Mouse (Mus musculus) lung, embryonic 14.5 days (tissue): Measurements from ENCODE around the gene Clcc1. TPM values are rescaled to one million over a fixed set of nuclear protein-coding genes. Genes with fewer than 3 reads are reported as not detected.

Experiments
- ATAC-seq: fragments of 200-750 bp; cut with Nextera tagmentation; 2 replicates; pipeline ENCODE4 v1.8.0; 2017; ENCODE audit warnings: mild to moderate bottlenecking, moderate TSS enrichment, moderate library complexity; ENCODE audit not compliant: insufficient read depth
- DNase-seq: peaks from one replicate; pipeline ENCODE4 v3.0.0-alpha.2; 2015
- H3K27ac ChIP-seq: fragments of 300-500 bp; sonication (generic); 2 replicates; pipeline ENCODE4 v1.5.1; 2014; ENCODE audit warnings: low read depth, mild to moderate bottlenecking, moderate library complexity
- H3K27me3 ChIP-seq: fragments of 300-500 bp; sonication (generic); 2 replicates; pipeline ENCODE4 v1.6.1; 2014; ENCODE audit warnings: low read length, control low read depth; ENCODE audit not compliant: insufficient read depth
- H3K36me3 ChIP-seq: fragments of 300-500 bp; sonication (generic); 2 replicates; pipeline ENCODE4 v1.6.1; 2014; ENCODE audit warnings: control low read depth; ENCODE audit not compliant: insufficient read depth
- H3K4me1 ChIP-seq: fragments of 300-500 bp; sonication (generic); 2 replicates; pipeline ENCODE4 v1.6.1; 2014; ENCODE audit warnings: antibody characterized with exemption, control low read depth; ENCODE audit not compliant: insufficient read depth
- H3K4me2 ChIP-seq: fragments of 300-500 bp; sonication (generic); 2 replicates; pipeline ENCODE4 v1.6.1; 2014; ENCODE audit warnings: mild to moderate bottlenecking
- H3K4me3 ChIP-seq: fragments of 300-500 bp; sonication (generic); 2 replicates; pipeline ENCODE4 v1.5.1; 2014; ENCODE audit warnings: low read depth, low read length
- H3K9ac ChIP-seq: fragments of 300-500 bp; sonication (generic); 2 replicates; pipeline ENCODE4 v1.6.1; 2014
- H3K9me3 ChIP-seq: fragments of 300-500 bp; sonication (generic); 2 replicates; pipeline ENCODE4 v1.6.1; 2016; ENCODE audit warnings: low read depth, low read length, control low read depth
- CTCF ChIP-seq: IDR thresholded peaks from 2 replicates; pipeline ENCODE4 v1.5.1; 2016; ENCODE audit warnings: antibody characterized with exemption, low read depth
- WGBS: fragments of 180-500 bp; shearing (Covaris S2); extraction: QIAGEN DNeasy Blood & Tissue Kit; methylation state at CpG from one replicate; pipeline ENCODE4 v1.1.7; 2014; 5-methylcytosine and 5-hydroxymethylcytosine counted together
- polyA plus RNA-seq: library from polyadenylated mRNA; unstranded; fragments of >200 nt; fragmentation: Nextera tagmentation; extraction: Ambion mirVana; gene quantifications from 2 replicates; pipeline ENCODE4 v1.2.1, GENCODE M21; 2014

The Clcc1 gene
- polyA plus RNA-seq, 1 experiment from 2014 or later, result 85.9 TPM

DNA sequence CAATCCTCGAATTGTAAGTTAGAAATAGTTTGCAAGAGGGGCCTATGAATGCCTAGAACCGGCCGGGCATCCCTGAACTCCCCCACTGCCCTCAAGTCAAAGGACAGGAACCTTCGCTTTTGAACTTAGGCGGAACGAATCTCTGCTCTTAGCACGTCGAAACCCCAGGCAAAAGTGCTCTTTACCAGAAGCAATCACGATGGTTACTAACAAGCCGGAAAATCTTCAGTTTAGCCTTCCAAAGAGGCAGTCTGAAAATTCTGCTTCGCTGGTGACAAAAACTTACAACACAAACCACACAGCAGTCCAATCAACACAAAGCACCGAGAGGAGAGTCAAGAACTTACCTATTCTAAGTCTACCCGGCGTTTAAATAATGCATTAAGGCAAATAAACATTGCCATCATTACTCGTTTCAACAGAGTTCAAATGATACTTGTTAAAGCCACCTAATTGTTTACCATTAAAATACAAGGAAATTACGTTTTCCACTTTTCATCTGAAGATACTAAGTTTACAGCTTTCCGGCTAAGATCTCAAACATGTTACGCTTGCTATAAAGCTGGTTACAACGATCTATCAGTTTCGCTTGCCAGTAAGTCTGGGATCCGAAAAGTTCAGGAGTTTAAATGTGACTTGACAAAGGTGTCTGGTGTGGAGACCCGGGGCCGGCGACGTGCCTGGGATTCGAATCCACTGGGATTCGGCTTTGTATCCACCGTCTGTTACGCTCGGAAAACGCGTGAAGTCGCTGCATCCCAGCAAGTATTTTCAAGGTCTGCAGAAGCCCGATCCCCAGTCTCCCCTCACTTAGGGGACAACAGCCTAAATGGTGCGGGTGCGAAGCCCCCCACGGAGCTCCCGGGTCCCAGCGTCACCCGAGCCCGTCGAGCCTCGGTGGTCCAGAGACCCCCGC lies 67.6 kb downstream of the Clcc1 start:
- peak overlapping the region; percentile 77 for H3K4me2 ChIP-seq
- under 1% methylated on average over 44 of the region's 44 CpGs for WGBS
- peak; percentile 83 for DNase-seq
- peak overlapping the region; percentile 88 for H3K27ac ChIP-seq
- H3K9me3 ChIP-seq, result no peaks in the 10 kb centered on the region
- H3K9ac ChIP-seq, result peak overlapping the region; percentile 85
- H3K27me3 ChIP-seq, result no peaks in the 10 kb centered on the region
- H3K36me3 ChIP-seq, result no peaks in the 10 kb centered on the region
- TF ChIP-seq CTCF, result peak; percentile 30
- H3K4me1 ChIP-seq, result peaks cover 10% of the 10 kb centered on the region; the same call in 1 of the 2 replicates
- H3K4me3 ChIP-seq, result peak overlapping the region; percentile 75
- no peak; the same call in 1 of the 2 replicates for ATAC-seq

DNA sequence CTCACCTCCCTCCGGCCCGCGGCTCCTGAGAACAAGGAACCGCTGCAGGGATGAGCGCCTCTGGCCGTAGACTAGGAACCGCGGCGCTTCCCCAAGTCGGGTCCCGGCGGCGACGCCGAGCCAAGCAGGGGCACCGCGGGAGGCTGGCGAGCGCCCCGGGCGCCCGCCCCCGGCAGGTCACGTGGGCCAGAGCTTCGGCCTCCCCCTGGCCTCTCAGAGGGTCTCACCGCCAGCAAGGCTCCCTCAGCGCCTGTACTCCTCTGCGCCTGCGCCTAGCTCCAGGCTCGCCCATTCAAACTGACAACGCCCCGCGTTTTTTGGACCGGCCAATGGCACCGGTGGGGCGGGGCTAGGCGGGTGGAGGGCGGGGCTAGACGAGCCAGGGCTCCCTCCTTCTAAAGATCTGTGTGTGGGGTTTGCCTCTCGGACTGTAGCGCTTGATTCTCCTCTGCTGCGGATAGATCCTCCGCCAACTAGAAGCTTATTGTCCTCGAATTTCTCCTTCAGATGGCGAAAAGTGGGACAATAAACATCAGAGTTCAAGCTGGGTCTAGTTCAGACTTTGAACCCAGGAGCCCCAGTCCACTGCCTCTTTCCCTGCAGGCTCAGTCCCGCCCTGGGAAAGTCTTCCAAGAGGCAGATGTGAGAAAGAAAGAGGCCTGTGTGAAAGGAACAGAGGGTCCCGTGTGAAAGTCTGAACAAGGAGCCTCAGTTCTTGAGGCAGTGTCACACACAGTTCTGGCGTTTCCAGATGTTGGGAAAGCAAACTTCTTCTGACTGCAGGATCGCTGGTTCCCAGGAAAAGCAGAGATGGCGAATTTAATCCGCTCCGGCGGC lies 68.5 kb downstream of the Clcc1 start, which contains the start of gene Gpsm2:
TSS of gene Gpsm2 (minus strand) at position 274 of the 837 bp plus-strand sequence.
- WGBS, result 3% methylated on average over 53 of the region's 53 CpGs
- Histone ChIP-seq H3K36me3 (no peaks in the 10 kb centered on the region), H3K4me2 (peak within 1 kb of the TSS; percentile 77), H3K27ac (peak within 1 kb of the TSS; percentile 88), H3K27me3 (no peaks in the 10 kb centered on the region), H3K9me3 (no peaks in the 10 kb centered on the region), H3K4me3 (peak within 1 kb of the TSS; percentile 75), H3K4me1 (peaks cover 10% of the 10 kb centered on the region; the same call in 1 of the 2 replicates), H3K9ac (peak within 1 kb of the TSS; percentile 85)
- no peak for TF ChIP-seq CTCF
- ATAC-seq (peak; percentile 98), DNase-seq (peak; percentile 99)

DNA sequence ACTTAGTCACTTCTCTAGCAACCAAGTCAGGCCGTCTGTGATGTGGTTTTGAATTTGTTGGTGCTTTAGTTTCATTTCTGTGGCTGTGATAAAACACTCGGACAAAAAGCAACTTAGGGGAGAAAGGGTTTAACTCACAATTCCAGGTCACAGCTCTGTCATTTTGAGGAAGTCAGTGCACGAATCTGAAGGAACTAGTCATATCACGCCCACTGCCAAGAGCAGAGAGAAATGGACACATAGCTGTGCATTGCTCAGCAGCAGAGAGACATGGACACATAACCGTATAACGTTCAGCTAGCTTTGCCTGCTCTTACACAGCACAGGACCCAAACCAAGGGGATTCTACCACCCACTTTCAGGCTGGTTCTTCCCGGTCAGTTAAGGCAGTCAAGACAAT lies 72.7 kb downstream of the Clcc1 start:
- H3K4me2 ChIP-seq, result no peak overlapping the region
- H3K4me1 ChIP-seq, result no peaks in the 10 kb centered on the region
- ATAC-seq, result no peak
- no peak overlapping the region for H3K27ac ChIP-seq
- H3K9me3 ChIP-seq, result no peaks in the 10 kb centered on the region
- H3K9ac ChIP-seq, result no peak overlapping the region
- 83% methylated on average over 7 of the region's 7 CpGs for WGBS
- no peaks in the 10 kb centered on the region for H3K27me3 ChIP-seq
- DNase-seq, result no peak
- TF ChIP-seq CTCF, result no peak
- no peaks in the 10 kb centered on the region for H3K36me3 ChIP-seq
- no peak overlapping the region for H3K4me3 ChIP-seq

DNA sequence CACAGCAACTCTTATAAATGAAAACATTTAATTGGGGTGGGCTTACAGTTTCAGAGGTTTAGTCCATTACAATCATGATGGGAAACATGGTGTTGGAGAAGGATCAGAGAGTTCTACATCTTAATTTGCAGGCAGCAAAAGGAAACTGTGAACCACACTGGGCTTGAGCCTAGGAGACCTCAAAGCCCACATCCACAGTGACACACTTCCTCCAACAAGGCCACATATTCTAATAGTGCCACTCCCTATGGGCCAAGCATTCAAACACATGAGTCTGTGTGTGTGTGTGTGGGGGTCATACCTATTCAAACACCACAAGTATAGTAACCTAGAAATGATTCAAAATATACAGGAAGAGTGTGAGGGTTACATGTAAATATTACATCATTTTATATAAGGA lies 73.6 kb downstream of the Clcc1 start:
- Histone ChIP-seq H3K4me1 (no peaks in the 10 kb centered on the region), H3K27me3 (no peaks in the 10 kb centered on the region), H3K9me3 (no peaks in the 10 kb centered on the region), H3K9ac (no peak overlapping the region), H3K4me2 (no peak overlapping the region), H3K36me3 (no peaks in the 10 kb centered on the region), H3K27ac (no peak overlapping the region), H3K4me3 (no peak overlapping the region)
- DNase-seq, result no peak
- TF ChIP-seq CTCF, result no peak
- no peak for ATAC-seq

DNA sequence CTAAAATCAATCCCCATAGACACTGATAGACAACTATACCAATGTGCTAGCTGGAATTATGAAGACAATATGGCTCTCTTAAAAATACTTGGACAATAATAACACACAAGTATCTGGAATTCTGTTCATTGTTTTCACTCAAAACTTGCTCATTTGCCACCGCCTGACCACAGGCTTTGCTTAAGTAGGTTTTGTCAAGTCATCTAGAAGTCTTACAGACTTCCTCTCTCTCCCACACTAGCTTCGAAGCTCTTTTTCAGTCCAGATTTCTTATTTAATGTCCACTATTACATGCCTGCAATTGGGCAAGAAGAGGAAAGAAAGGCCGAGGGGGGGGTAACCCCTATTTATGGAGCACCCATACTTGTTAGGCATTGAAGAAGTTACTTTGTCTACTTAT lies 74.1 kb downstream of the Clcc1 start:
- TF ChIP-seq CTCF, result no peak
- Histone ChIP-seq H3K4me3 (no peak overlapping the region), H3K9me3 (no peaks in the 10 kb centered on the region), H3K36me3 (no peaks in the 10 kb centered on the region), H3K4me1 (no peaks in the 10 kb centered on the region), H3K27ac (no peak overlapping the region), H3K9ac (no peak overlapping the region), H3K4me2 (no peak overlapping the region), H3K27me3 (no peaks in the 10 kb centered on the region)
- ATAC-seq, result no peak
- DNase-seq, result no peak
- WGBS, result 90% methylated on average over 3 of the region's 3 CpGs

Other genes starting within 250 kb of the Clcc1 start
- gene Celsr2, start 238.4 kb upstream of the Clcc1 start, polyA plus RNA-seq, result 8.3 and 9.4 TPM in 2 replicates
- gene Sars, start 208.7 kb upstream of the Clcc1 start, polyA plus RNA-seq, result 118 and 119 TPM in 2 replicates
- 0.28 and 0.68 TPM in 2 replicates for gene 1700013F07Rik, start 119.8 kb upstream of the Clcc1 start, polyA plus RNA-seq
- 9.0 and 13.3 TPM in 2 replicates for gene 5330417C22Rik, start 117.4 kb upstream of the Clcc1 start, polyA plus RNA-seq
- 41.6 and 43.6 TPM in 2 replicates for gene Tmem167b, start 91.4 kb upstream of the Clcc1 start, polyA plus RNA-seq
- 38.5 and 38.9 TPM in 2 replicates for gene Taf13, start 82.2 kb upstream of the Clcc1 start, polyA plus RNA-seq
- gene Wdr47, start 62.6 kb upstream of the Clcc1 start, polyA plus RNA-seq, result 9.2 and 10.7 TPM in 2 replicates
- gene Gpsm2, start 68.4 kb downstream of the Clcc1 start, polyA plus RNA-seq, result 55.1 and 59.7 TPM in 2 replicates
- 0.05 and 0.11 TPM in 2 replicates for gene Aknad1, start 85.7 kb downstream of the Clcc1 start, polyA plus RNA-seq
- 33.8 and 35.0 TPM in 2 replicates for gene Stxbp3, start 186.6 kb downstream of the Clcc1 start, polyA plus RNA-seq
- gene Fndc7, start 236.1 kb downstream of the Clcc1 start, polyA plus RNA-seq, result 0.12 and 0.59 TPM in 2 replicates